Mouse (Mus musculus) layer of hippocampus, adult 18-20 months (tissue): ENCODE results near the gene Wnk4. TPM values are rescaled to one million over a fixed set of nuclear protein-coding genes. Genes with fewer than 3 reads are reported as not detected.

ENCODE experiments used
- DNase-seq, 2 experiments: peaks; one replicate each; pipeline ENCODE4 v3.0.0; 2022; ENCODE audit warnings: low spot score in 2 of 2
- total RNA-seq, 2 experiments: library from RNA; stranded (reverse); gene quantifications; 2 replicates each; pipeline ENCODE4 v1.2.3; 2021

The Wnk4 gene
- total RNA-seq, 2 experiments from 2014 or later: 9.8 to 10.4 TPM

DNA sequence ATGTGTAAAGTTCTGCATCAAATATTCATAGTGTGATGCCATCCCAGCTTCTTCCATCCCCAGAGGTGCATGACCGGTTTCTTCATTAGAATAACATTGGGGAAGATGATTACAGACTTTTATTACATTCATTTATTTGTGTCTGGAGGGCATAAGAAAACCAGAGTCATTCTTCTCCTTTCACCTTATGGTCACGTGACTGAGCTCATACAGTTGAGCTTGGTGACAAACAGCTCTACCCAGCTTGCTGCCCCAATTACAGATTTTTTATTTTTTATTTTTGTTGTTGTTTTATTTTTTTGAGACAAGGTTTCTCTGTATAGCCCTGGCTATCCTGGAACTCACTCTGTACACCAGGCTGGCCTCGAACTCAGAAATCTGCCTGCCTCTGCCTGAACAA, 12.1 kb downstream of the Wnk4 start:
- no peak for DNase-seq

DNA sequence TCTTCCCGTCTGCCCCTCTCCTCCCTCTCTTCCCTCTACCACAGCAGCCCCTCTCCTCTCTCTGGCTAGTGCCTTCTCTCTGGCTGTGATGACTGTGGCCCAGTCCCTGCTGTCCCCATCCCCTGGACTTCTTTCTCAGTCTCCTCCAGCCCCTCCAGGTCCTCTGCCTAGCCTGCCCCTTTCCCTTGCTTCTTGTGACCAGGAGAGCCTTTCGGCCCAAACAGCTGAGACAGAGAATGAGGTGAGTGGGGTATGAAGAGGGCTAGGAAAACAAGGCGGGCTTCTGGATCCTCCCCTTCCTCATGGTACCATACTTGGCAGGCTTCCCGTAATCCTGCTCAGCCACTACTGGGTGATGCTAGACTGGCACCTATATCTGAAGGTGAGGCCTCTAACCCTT, 14.9 kb downstream of the Wnk4 start:
- DNase-seq: no peak

DNA sequence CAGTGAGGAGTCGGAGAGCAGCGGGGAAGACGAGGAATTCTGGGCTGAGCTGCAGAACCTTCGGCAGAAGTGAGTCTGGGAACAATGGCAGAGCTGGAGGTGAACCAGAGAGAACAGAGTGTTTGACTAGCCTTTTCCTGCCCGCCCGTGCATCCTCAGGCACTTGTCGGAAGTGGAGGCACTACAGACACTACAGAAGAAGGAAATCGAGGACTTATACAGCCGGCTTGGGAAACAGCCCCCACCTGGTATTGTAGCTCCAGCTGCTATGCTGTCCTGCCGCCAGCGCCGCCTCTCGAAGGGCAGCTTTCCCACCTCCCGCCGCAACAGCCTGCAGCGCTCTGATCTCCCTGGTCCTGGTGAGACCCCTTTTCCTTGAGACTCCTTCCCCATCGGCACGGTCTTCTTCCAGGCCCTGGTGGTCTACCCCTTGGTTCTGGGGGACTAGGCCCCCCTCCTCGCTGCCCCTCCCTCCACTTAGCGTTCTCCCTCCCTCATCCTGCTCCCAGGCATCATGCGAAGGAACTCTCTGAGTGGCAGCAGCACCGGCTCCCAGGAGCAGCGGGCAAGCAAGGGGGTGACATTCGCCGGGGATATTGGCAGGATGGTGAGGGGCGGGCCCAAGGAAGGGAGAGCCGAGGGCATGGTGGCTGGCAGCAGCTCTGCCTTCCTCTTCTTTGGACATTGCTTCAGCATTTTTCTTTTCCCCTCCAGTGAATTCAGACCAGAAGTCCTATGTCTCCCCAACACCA, 16.1 kb downstream of the Wnk4 start:
- no peak for DNase-seq

DNA sequence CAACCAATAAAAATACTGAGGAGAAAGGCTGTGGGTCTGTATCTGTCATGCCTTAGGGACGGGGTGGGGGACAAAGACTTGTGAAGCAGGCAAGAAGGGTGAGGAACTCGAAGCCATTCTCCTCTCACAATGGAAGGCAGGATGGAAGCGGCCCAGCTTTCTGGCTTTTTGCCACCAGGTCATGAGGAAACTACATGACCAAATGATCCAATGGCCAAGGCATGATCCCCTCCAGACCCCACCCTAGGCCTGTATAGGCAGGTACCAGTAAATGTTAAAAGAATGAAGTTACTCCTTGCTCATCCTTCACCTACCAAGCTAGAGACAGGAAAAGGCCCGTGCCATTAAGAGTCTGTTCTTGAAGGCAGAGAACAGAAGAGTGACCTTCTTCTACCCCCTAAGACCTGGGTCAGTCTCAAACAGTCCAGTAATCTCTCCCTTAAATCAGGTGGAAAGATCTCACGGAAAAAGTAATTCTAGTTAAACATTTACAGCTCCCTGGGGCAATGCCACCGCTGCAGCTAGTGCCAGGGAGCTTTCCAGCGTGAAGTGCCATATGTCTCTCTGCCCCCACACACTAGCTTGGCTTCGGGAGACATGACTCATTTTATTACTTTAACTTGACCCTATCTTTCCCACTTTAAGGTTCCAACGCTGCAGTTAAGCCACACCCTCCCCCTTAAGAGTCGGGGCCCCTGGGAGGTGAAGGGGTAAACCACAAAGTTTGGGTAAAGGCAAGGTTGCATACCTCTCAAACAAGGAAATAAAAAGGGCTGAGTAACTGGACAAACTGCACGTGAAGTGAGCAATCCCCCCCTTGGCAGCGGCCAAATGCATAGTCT, 17.2 kb downstream of the Wnk4 start:
- DNase-seq: peak in 1 of 2 experiments; percentile 62

DNA sequence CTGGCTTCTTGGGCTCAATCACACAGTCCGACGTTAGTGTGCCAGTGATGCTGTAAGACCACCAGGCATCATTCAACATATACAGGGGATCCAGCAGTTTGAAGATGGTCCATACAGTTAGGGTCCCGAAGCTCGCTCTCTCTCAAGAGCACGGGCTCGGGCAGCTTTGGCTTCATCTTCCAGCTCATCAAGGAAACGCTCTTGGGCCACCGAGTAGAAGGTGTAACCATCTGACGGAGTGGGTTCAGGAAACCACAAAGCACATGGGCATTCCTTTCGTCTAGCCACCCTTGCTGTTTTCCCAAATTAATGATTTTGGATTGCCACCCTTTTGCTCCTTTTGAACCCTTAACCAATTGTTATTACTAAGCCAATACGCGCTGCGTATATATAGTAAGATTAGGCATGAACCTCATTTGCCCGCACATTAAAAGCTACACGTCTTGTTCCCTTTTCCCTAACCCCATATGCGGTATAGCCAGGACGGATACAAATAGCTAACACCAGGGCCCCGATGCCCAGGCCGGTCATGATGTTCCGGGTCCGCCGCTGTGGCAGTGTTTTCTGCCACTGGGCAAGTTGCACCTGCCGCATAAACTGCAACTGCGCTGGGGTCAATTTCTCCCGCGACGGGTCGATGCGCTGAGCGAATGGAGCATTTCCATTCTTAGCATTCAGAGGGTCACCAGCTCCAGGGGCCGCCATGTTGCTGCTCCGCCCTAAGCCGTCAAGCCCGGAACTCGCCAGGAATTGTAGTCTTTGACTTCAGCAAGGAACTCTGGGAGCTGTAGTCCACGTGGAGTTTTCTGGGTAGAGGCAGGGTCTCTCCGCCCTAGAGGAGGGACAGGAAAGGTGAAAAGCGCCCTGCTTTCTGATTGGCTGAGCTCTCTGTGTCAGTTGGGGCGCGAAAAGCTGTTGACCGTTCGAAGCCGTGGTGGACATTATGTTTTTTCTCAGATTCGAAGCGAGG, 18.1 kb downstream of the Wnk4 start, which contains the start of the genes Cntd1 and Coa3:
Cntd1 (plus strand) TSS at position 790 of the 970 bp plus-strand sequence.
Coa3 (minus strand) TSS at position 892 of the 970 bp plus-strand sequence.
- DNase-seq: peak; percentile 84 to 91

DNA sequence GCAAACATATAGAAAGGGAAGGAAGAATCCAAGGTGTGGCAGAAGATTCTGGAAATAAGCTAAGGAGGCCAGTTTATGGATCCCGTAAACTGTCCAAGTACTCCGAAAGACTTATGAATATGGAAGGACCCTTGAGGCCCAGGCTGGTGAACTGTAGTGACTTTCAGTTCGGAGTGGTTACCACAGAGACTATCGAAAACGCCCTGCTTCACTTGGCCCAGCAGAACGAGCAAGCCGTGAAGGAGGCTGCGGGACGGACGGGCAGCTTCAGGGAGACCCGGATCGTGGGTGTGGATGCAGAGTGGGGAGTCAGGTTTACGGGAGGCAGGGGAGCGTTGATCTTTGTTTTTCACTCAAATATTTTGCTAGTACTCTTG, 18.8 kb downstream of the Wnk4 start:
- no peak for DNase-seq

DNA sequence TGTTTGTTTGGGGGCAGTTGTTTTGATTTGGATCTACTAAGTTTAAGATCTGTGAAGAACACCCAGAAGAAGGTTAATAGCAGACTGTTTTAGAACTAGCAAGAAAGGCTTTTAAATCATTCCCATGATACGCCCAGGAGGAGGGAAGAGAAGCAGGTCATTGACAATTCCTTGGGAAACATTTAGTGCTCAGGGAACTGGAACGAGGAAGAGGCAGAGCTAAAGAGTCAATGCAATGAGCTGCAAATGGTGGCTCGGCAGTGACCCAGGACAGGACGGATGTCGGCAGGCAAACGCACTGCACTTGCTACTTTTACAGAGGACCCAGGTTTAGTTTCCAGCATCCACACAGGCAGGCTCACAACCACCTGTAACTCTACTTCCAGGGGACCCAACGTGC, 20.5 kb downstream of the Wnk4 start:
- DNase-seq: no peak

DNA sequence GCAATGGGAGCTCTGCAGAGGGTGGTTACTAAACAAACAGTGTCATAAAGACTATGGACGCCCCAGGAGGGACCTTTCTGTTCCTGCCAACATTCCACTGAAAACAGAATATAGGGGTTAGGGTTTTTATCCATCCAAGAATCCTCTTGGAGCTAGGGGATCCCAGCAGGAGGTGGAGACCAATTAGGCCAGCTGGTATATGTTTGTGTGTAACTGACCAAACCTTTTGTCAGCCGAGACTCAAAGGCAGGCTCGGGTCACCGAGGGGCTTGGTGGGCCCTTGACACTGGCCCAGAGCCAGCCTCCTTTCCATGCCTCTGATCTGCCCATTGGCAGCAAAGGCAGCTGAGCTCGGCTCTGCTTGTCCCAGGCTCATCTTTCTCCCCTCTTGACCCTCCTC, 22.5 kb downstream of the Wnk4 start:
- no peak for DNase-seq

DNA sequence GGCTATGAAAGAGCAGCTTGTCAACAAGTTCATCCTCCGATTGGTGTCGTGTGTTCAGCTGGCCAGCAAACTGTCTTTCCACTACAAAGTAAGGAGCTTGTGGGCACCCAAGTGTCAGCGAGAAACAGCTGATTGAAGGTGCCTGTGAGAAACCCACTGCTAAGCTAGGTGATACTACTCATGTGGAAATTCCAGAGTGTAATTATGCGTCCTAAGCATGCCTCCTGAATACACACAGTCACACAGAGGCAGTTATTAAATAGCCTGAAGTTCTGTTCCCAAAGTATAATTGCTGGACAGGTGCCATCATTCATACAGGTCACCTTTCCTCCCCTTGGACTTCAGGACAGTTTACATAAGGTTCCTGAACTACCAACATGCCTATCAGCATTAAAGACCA, 23.4 kb downstream of the Wnk4 start:
- DNase-seq: no peak

DNA sequence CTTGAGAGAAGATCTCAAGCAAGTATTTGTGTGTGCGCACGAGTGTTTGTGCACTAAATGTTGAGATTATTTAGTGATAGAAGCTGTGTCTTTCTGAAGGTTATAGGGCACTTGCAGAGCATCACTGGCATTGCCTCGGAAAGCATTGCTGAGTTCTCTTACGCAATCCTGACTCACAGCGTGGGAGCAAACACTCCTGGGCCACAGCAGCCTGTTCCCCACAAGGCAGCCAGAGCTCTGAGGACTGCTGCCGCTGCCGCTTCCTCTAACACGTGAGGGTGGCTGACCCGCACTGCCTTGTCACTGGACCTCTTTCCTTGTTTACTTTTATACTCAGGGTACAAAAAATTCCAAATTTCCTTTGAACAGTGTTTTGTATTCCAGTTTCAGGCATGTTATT, 26.9 kb downstream of the Wnk4 start:
- DNase-seq: peak in 1 of 2 experiments; percentile 62

DNA sequence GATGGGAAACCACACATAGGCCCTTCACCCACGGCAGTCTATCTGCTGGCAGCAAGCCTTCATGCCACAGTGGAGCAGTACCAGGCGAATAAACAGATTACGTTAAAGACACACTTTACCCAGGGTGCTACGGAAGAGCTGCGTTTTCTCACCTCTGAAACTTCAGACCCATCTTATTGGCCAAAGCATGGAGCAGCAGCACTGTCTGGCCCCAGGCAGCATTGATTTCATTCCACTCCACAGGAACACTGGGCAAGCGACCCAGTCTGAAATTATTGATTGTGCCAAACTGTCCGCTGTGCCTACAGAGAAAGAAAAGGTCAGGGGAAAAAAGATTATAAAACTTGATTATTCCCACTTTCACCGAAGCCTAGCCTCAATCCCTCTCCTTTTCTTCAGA, 30.9 kb downstream of the Wnk4 start:
- DNase-seq: no peak

DNA sequence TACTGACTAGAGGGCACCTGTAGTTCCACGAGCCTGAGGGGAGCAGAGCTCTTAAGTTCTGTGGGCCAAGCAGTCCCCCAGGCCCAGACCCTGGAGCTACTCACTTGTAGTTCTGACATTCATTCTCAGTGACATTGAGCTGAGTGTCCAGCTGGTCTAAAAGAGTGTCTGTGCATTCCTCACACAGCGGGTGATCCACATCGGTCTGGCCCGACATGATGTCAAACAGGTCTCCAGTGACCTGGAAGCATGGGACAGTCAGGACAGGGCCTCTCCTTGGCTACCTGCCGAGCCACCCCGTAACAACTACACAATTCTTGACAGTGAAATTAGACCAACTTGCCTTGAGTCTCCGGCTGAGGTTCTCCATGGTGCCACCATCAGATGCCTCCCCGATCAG, 34.8 kb downstream of the Wnk4 start:
- no peak for DNase-seq

DNA sequence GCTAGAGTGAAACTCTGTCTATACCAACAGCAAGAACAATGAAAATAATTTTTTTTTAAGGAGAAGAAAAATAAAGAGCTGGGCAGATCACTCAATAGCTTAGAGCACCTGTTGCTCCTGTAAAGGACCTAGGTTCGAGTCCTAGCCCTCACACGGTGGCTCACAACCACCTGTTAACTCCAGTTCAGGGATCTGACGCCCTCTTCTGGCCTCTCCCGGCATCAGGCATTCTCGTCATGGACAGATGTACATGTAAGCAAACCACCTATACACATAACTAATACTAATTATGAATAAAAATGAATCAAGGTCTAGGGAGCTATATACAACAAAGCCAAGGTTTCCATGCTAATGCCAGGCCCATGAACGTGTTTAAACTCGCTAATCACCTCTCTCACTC, 40.5 kb downstream of the Wnk4 start:
- no peak for DNase-seq

DNA sequence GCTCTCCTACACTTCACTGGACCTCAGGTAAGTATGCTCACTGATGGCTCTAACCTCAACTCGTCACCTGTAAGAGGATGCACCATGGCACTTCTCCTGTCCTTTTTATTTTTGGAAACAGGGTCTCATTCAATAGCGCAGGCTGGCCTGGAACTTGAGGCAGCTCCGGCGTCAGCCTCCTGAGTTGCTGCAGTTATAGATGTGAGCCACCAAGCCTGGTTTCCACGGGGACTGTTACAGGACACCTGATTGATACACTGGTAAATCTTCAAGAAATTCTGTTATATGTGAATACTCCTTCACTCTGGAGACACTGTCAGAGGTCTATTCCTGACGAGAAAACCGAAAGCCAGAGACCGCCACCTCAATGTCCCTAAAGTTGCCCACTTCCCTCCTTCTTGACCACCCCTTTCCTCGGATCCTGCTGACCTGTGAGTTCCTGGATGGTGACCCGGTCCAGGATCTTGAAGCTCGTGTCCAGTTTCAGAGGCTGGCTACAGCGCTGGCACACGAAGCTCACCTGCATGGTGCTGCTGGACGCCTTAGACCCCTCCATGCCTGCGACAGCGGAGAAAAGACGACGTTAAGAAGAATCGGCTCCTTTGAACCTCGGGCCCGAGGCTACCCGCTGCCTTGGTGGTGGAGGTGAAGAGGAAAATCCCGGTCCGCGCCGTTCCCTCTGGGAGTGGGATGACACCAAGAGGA, 41.1 kb downstream of the Wnk4 start:
- no peak for DNase-seq

DNA sequence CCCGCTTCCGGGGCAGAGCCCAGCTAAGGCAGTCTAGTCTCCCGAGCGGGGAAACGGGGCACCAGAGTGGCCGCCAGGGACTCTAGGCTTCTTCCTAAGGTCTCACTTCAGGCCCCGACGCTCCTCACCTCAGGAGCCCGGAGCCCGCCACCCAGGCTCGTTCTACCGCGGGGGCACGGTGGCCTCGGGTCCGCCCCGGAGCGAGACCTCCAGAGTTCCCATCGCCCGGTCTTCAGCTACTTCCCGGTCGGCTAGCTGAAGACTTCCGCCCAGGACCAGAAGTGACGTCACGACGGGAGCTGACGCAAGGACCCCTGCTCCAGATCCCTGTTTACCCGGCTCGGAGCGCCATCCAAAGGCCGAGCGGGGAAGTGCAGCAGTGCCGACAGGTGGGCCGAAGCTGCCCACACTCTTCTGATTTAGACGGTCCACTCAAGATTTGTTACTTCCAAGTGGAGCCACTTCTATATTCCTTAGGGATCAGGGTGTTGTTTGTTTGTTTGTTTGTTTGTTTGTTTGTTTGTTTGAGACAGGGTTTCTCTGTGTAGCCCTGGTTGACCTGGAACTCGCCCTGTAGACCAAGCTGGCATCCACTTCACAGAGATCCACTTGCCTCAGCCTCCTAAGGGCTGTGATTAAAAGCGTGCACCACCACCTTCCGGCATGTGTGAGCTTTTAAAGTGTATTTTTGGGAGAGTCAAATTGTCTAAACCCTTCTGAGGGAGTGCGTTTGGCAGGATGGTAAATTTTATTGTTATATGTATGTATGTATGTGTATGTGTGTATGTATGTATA, 41.8 kb downstream of the Wnk4 start, which contains the start of gene Becn1:
Becn1 (minus strand) TSS at position 283 of the 795 bp plus-strand sequence.
- DNase-seq: peak; percentile 92 to 97

DNA sequence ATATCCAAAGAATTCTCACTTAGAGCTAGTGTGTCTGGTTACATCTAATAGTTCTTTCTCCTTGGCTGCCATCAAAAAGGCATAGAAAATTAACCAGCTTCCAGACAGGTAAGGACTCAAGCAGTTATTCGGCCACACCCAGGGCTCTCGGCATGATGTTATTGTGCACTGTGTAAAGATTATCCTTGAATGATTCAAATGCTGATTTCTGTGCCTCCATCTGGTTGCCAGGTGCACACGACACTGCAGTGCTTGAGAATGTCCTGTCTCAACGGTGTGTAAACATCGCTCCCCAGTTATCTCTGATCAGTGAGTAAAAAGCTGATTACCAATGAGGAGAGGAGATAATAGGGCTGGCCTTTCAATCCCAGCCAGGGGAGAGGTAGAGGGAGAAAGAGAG, 47.4 kb downstream of the Wnk4 start:
- no peak for DNase-seq

DNA sequence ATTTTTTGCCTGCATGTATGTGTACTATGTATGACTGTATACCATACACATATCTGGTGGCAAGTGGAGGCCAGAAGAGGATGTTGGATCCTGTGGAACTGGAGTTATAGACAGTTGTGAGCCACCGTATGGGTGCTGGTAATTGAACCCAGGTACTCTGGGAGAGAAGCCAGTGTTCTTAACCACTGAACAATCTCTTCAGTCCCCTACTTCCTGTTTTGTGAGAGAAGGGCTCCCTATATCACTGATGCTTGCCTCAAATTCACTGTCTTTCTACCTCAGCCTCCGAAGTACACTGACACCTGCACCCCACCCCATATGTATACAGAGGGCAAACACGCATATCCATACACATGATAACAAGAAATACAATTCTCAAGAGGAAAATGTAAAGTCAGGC, 50.7 kb downstream of the Wnk4 start:
- no peak for DNase-seq

DNA sequence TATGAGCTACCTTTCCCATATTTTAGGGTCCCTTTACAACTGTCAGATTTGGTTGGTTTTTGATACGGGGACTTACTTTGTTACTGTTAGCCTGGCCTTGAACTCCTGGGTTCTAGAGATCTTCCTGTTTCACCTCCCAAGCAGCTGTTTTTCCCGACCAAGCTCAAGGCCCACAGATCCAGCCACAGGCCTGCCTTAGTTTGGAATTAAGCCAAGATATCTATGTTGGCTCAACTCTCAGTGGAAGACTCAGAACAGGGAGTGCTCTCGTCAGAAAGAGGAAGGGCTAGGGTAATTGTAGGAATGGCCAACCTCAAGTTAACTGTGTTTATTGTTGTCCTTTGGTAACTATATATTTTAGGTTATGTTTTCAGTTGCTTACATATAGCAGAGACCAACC, 51.8 kb downstream of the Wnk4 start:
- no peak for DNase-seq

DNA sequence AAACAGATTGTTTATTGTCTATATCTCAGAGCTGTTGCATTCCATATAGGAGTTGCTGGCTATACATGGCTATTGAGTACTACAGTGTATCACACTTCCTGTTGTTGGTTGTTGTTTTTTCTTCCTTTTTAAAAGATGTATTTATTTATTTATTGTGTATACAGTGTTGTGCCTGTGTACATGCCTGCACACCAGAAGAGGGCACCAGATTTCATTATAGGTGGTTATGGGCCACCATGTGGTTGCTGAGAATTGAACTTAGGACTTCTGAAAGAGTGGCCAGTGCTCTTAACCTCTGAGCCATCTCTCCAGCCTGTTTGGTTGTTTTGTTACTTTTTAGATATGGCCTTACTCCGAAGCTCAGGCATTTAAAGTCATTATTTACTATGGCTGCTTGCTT, 54.2 kb downstream of the Wnk4 start:
- DNase-seq: no peak
